Mouse (Mus musculus) heart, postnatal 0 days (tissue): ENCODE data around the gene Shh.

Experiments
- CTCF ChIP-seq: IDR thresholded peaks from 2 replicates; pipeline ENCODE4 v1.5.1; 2016; ENCODE audit warnings: antibody characterized with exemption, control low read depth, low read depth
- EP300 ChIP-seq: IDR thresholded peaks from 2 replicates; pipeline ENCODE4 v1.6.1; 2016; ENCODE audit warnings: antibody characterized with exemption, low read depth

DNA sequence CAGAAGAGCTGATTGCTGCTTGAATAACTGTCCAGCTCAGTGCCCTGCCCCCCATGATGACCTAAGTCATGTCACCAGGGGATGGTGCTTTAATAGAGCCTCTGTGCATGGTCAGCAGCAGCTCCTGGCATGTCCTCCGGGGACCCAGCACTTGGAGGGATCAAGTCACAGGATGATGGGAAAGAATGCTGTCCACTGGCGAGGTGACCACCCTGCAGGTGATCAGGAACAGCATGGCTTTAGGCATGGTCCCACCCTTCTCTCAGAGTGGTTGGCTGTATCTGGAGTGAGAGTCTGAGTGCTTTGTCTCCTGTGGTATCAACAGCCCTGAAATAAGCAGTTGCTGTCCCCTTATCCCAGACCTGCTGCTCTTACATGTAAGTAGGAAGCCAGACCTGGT lies 14.7 kb upstream of the Shh start:
- TF ChIP-seq CTCF: no peak
- TF ChIP-seq EP300: no peak
